Mouse (Mus musculus) testis, adult 2 months (tissue): ENCODE results near the gene Rbfox2.

Experiments
- CTCF ChIP-seq: fragments of 200-500 bp; IDR thresholded peaks from 2 replicates; pipeline ENCODE4 v1.5.1; 2012; ENCODE audit warnings: low read depth, mild to moderate bottlenecking, inconsistent platforms, low read length, moderate library complexity; ENCODE audit not compliant: control insufficient read depth, insufficient read depth, insufficient replicate concordance
- POLR2A ChIP-seq: fragments of 200-500 bp; IDR thresholded peaks from 2 replicates; pipeline ENCODE4 v1.6.1; 2012; ENCODE audit warnings: low read depth, mild to moderate bottlenecking, inconsistent platforms, low read length, moderate library complexity; ENCODE audit not compliant: control insufficient read depth

GRCm38 (mm10) chr15:77127737-77128136, 179.1 kb downstream of the Rbfox2 start:
- no peak for TF ChIP-seq CTCF
- TF ChIP-seq POLR2A = no peak
